Mouse (Mus musculus) liver, embryonic 14.5 days (tissue): ENCODE measurements at regions not wholly inside any gene's neighbourhood (a gene's known extent, or its start where the extent isn't known, plus 50 kb on each side); places are given as distances from the start of the nearest gene placed in this dataset.

ENCODE experiments used
- CTCF ChIP-seq: IDR thresholded peaks from 2 replicates; pipeline ENCODE4 v1.5.1; 2016; ENCODE audit warnings: antibody characterized with exemption, low read depth, control low read depth
- EP300 ChIP-seq: IDR thresholded peaks from 2 replicates; pipeline ENCODE4 v1.6.1; 2016; ENCODE audit warnings: antibody characterized with exemption, low read depth

GRCm38 (mm10) chr3:39276897-39277296 lies 390.2 kb downstream of the Fat4 start:
- TF ChIP-seq CTCF (no peak), EP300 (no peak)
